Mouse (Mus musculus) midbrain, embryonic 14.5 days (tissue): ENCODE results near the gene Kctd2. TPM values are rescaled to one million over a fixed set of nuclear protein-coding genes. Genes with fewer than 3 reads are reported as not detected.

Experiments
- ATAC-seq: fragments of 200-750 bp; cut with Nextera tagmentation; 2 replicates; pipeline ENCODE4 v1.8.0; 2017; ENCODE audit warnings: moderate number of reproducible peaks, moderate library complexity; ENCODE audit not compliant: low FRiP score, low TSS enrichment
- DNase-seq: peaks from one replicate; pipeline ENCODE4 v3.0.0-alpha.2; 2015
- H3K27ac ChIP-seq: fragments of 300-500 bp; sonication (generic); replicated peaks from 2 replicates; pipeline ENCODE4 v1.5.1; 2014; ENCODE audit warnings: mild to moderate bottlenecking, low read depth, low read length, moderate library complexity
- H3K27me3 ChIP-seq: fragments of 300-500 bp; sonication (generic); 2 replicates; pipeline ENCODE4 v1.6.1; 2014; ENCODE audit warnings: low read length, control low read depth, mixed read lengths; ENCODE audit not compliant: control insufficient read depth, insufficient read depth
- H3K36me3 ChIP-seq: fragments of 300-500 bp; sonication (generic); 2 replicates; pipeline ENCODE4 v1.6.1; 2014; ENCODE audit warnings: low read length, control low read depth; ENCODE audit not compliant: control insufficient read depth, insufficient read depth
- H3K4me1 ChIP-seq: fragments of 300-500 bp; sonication (generic); 2 replicates; pipeline ENCODE4 v1.6.1; 2014; ENCODE audit warnings: mild to moderate bottlenecking, antibody characterized with exemption, low read length, control low read depth; ENCODE audit not compliant: control insufficient read depth, insufficient read depth
- H3K4me2 ChIP-seq: fragments of 300-500 bp; sonication (generic); 2 replicates; pipeline ENCODE4 v1.6.1; 2014; ENCODE audit warnings: mild to moderate bottlenecking, low read length, moderate library complexity
- H3K4me3 ChIP-seq: fragments of 300-500 bp; sonication (generic); replicated peaks from 2 replicates; pipeline ENCODE4 v1.5.1; 2014; ENCODE audit warnings: low read depth, low read length
- H3K9ac ChIP-seq: fragments of 300-500 bp; sonication (generic); replicated peaks from 2 replicates; pipeline ENCODE4 v1.6.1; 2014; ENCODE audit warnings: mild to moderate bottlenecking, low read length, moderate library complexity
- H3K9me3 ChIP-seq: fragments of 300-500 bp; sonication (generic); 2 replicates; pipeline ENCODE4 v1.6.1; 2016; ENCODE audit warnings: low read length, control low read depth, mixed read lengths; ENCODE audit not compliant: control insufficient read depth
- WGBS: fragments of 180-500 bp; shearing (Covaris S2); extraction: QIAGEN DNeasy Blood & Tissue Kit; methylation state at CpG from one replicate; pipeline ENCODE4 v1.1.7; 2014; 5-methylcytosine and 5-hydroxymethylcytosine counted together
- microRNA-seq: library from miRNA; unstranded; fragments of <30 nt; microRNA quantifications from one replicate; pipeline ENCODE4, GENCODE M21; 2016
- polyA plus RNA-seq: library from polyadenylated mRNA; unstranded; fragments of >200 nt; fragmentation: Nextera tagmentation; extraction: Ambion mirVana; gene quantifications from 2 replicates; pipeline ENCODE4 v1.2.1, GENCODE M21; 2014

Gene Kctd2
- polyA plus RNA-seq, 1 experiment from 2014 or later: 37.3 TPM

GRCm38 (mm10) chr11:115478296-115478938 is 58.5 kb downstream of the Kctd2 start:
- Histone ChIP-seq H3K9ac (no peak overlapping the region), H3K36me3 (peaks cover 5% of the 10 kb centered on the region; the same call in 1 of the 2 replicates)

More at GRCm38 (mm10) chr11:115478296-115478938, 58.5 kb downstream of the Kctd2 start:
- ATAC-seq (no peak), DNase-seq (no peak)
- Histone ChIP-seq H3K27me3 (no peaks in the 10 kb centered on the region), H3K4me2 (no peak overlapping the region), H3K4me1 (peaks cover 33% of the 10 kb centered on the region), H3K4me3 (no peak overlapping the region), H3K27ac (no peak overlapping the region), H3K9me3 (no peaks in the 10 kb centered on the region)
- 88% methylated on average over 9 of the region's 9 CpGs for WGBS

Small RNA genes lying within 50 kb of the gene (microRNA-seq; reads per million reads assigned to microRNA genes)
- not detected for gene Mir3968

Other genes with a start within 250 kb of the Kctd2 start
- gene Tmem104, start 232.6 kb upstream of the Kctd2 start, polyA plus RNA-seq: 10.9 and 14.9 TPM in 2 replicates
- 17.4 and 21.2 TPM in 2 replicates for gene Nat9, start 232.3 kb upstream of the Kctd2 start, polyA plus RNA-seq
- 0.12 and 0.49 TPM in 2 replicates for gene Grin2c, start 152.9 kb upstream of the Kctd2 start, polyA plus RNA-seq
- 15.0 and 15.9 TPM in 2 replicates for gene Fdxr, start 143.1 kb upstream of the Kctd2 start, polyA plus RNA-seq
- gene Fads6, start 122.5 kb upstream of the Kctd2 start, polyA plus RNA-seq: 0.72 and 1.4 TPM in 2 replicates
- not detected in 2 replicates for gene Otop2, start 113.0 kb upstream of the Kctd2 start, polyA plus RNA-seq
- 0.08 and 0.16 TPM in 2 replicates for gene Ush1g, start 98.1 kb upstream of the Kctd2 start, polyA plus RNA-seq
- 0.54 and 1.4 TPM in 2 replicates for gene Otop3, start 85.4 kb upstream of the Kctd2 start, polyA plus RNA-seq
- gene Hid1, start 52.4 kb upstream of the Kctd2 start, polyA plus RNA-seq: 43.3 and 52.6 TPM in 2 replicates
- 27.1 and 29.5 TPM in 2 replicates for gene Cdr2l, start 38.2 kb upstream of the Kctd2 start, polyA plus RNA-seq
- gene Mrpl58, start 16.4 kb upstream of the Kctd2 start, polyA plus RNA-seq: 222 and 223 TPM in 2 replicates
- 838 and 924 TPM in 2 replicates for gene Atp5h, start 166 bp upstream of the Kctd2 start, polyA plus RNA-seq
- gene Trim80, start 20.4 kb downstream of the Kctd2 start, polyA plus RNA-seq: not detected in 2 replicates
- not detected in 2 replicates for gene Slc16a5, start 42.3 kb downstream of the Kctd2 start, polyA plus RNA-seq
- 16.3 and 16.7 TPM in 2 replicates for gene Armc7, start 55.5 kb downstream of the Kctd2 start, polyA plus RNA-seq
- 93.9 and 110 TPM in 2 replicates for gene Nt5c, start 71.7 kb downstream of the Kctd2 start, polyA plus RNA-seq
- gene Jpt1, start 94.3 kb downstream of the Kctd2 start, polyA plus RNA-seq: 1,631 and 1,863 TPM in 2 replicates
- 1,242 and 1,259 TPM in 2 replicates for gene Sumo2, start 116.1 kb downstream of the Kctd2 start, polyA plus RNA-seq
- gene Nup85, start 144.3 kb downstream of the Kctd2 start, polyA plus RNA-seq: 83.7 and 107 TPM in 2 replicates
- gene Mrps7, start 183.8 kb downstream of the Kctd2 start, polyA plus RNA-seq: 75.7 and 83.4 TPM in 2 replicates
- 29.3 and 34.3 TPM in 2 replicates for gene Gga3, start 183.9 kb downstream of the Kctd2 start, polyA plus RNA-seq
- gene Mif4gd, start 192.8 kb downstream of the Kctd2 start, polyA plus RNA-seq: 9.7 and 11.4 TPM in 2 replicates
- gene Slc25a19, start 208.2 kb downstream of the Kctd2 start, polyA plus RNA-seq: 35.8 and 39.8 TPM in 2 replicates